Mouse (Mus musculus) ES-E14 (cell line): Measurements from ENCODE around the gene Tbx6.

Experiments
- HCFC1 ChIP-seq: IDR thresholded peaks from 2 replicates; pipeline ENCODE4 v1.6.1; 2012; ENCODE audit warnings: low read length, inconsistent platforms, borderline replicate concordance; ENCODE audit not compliant: insufficient read depth
- MAFK ChIP-seq: IDR thresholded peaks from 2 replicates; pipeline ENCODE4 v1.6.1; 2014; ENCODE audit warnings: mild to moderate bottlenecking, low read depth, low read length, inconsistent platforms; ENCODE audit not compliant: insufficient read depth
- ZC3H11A ChIP-seq: IDR thresholded peaks from 2 replicates; pipeline ENCODE4 v1.6.1; 2012; ENCODE audit warnings: low read depth, mild to moderate bottlenecking, inconsistent platforms, low read length, borderline replicate concordance

- TF ChIP-seq HCFC1 (no peak), MAFK (no peak), ZC3H11A (no peak)
Measured at GRCm38 (mm10) chr7:126785056-126785455, 3.8 kb downstream of the Tbx6 start.
